Mouse (Mus musculus): ENCODE measurements around the gene Sez6. TPM values are rescaled to one million over a fixed set of nuclear protein-coding genes. Genes with fewer than 3 reads are reported as not detected.

Gene Sez6
- 110 TPM in 2 replicates for polyA plus RNA-seq (2014; fragmentation: Nextera tagmentation; extraction: Ambion mirVana)

- peak; percentile 84 for DNase-seq (ENCODE audit: low spot score)
These were observed at the start of gene Sez6 for GRCm38 (mm10) chr11:77930751-77931540. TSS of gene Sez6 (plus strand) at chr11:77930800.

GRCm38 (mm10) chr11:77884524-77885245 lies 45.9 kb upstream of the Sez6 start:
- DNase-seq (ENCODE audit: low spot score) (no peak), ATAC-seq (ENCODE audit: low FRiP score) (no peak)
- no peaks in the 10 kb centered on the region for H3K9me3 ChIP-seq (ENCODE audit: control insufficient read depth, low read length)
- H3K4me1 ChIP-seq (replicated peaks; ENCODE audit: control insufficient read depth, insufficient read depth, low read length), result peaks cover 41% of the 10 kb centered on the region
- WGBS, result 26% methylated on average over 10 of the region's 10 CpGs
- H3K9ac ChIP-seq, result no peak overlapping the region
- H3K27ac ChIP-seq, result peak overlapping the region; percentile 92; the same call in 1 of the 2 replicates
- H3K4me3 ChIP-seq (replicated peaks; ENCODE audit: low read length), result no peak overlapping the region
- H3K27me3 ChIP-seq (ENCODE audit: control insufficient read depth, insufficient read depth, low read length), result peaks cover 9% of the 10 kb centered on the region; the same call in 1 of the 2 replicates
- no peaks in the 10 kb centered on the region for H3K36me3 ChIP-seq (replicated peaks; ENCODE audit: control insufficient read depth, insufficient read depth)
- no peak overlapping the region for H3K4me2 ChIP-seq (replicated peaks)

More at GRCm38 (mm10) chr11:77930751-77931540, at the start of gene Sez6:
- Histone ChIP-seq H3K4me2 (replicated peaks) (peak within 1 kb of the TSS; percentile 87), H3K4me3 (replicated peaks; ENCODE audit: low read length) (peak within 1 kb of the TSS; percentile 81), H3K4me1 (replicated peaks; ENCODE audit: control insufficient read depth, insufficient read depth, low read length) (peaks cover 57% of the 10 kb centered on the region), H3K9me3 (ENCODE audit: control insufficient read depth, low read length) (no peaks in the 10 kb centered on the region), H3K9ac (peak within 1 kb of the TSS; percentile 95), H3K27ac (peak within 1 kb of the TSS; percentile 94), H3K27me3 (ENCODE audit: control insufficient read depth, insufficient read depth, low read length) (peaks cover 12% of the 10 kb centered on the region), H3K36me3 (replicated peaks; ENCODE audit: control insufficient read depth, insufficient read depth) (no peaks in the 10 kb centered on the region)
- WGBS, result under 1% methylated on average over 78 of the region's 94 CpGs
- peak; percentile 74 for ATAC-seq (ENCODE audit: low FRiP score)

GRCm38 (mm10) chr11:77885246-77885575 lies 45.4 kb upstream of the Sez6 start:
- Histone ChIP-seq H3K27me3 (ENCODE audit: control insufficient read depth, insufficient read depth, low read length) (peaks cover 9% of the 10 kb centered on the region; the same call in 1 of the 2 replicates), H3K4me1 (replicated peaks; ENCODE audit: control insufficient read depth, insufficient read depth, low read length) (peaks cover 41% of the 10 kb centered on the region), H3K9me3 (ENCODE audit: control insufficient read depth, low read length) (no peaks in the 10 kb centered on the region), H3K27ac (peak overlapping the region; percentile 92), H3K9ac (no peak overlapping the region), H3K36me3 (replicated peaks; ENCODE audit: control insufficient read depth, insufficient read depth) (no peaks in the 10 kb centered on the region), H3K4me2 (replicated peaks) (no peak overlapping the region), H3K4me3 (replicated peaks; ENCODE audit: low read length) (no peak overlapping the region)
- 20% methylated on average over 8 of the region's 8 CpGs for WGBS
- DNase-seq (ENCODE audit: low spot score) (no peak), ATAC-seq (ENCODE audit: low FRiP score) (0 out of 2 replicates have a peak, but pooled peaks have one; percentile 39)

- Histone ChIP-seq H3K4me1 (replicated peaks; ENCODE audit: control insufficient read depth, insufficient read depth, low read length) (peaks cover 57% of the 10 kb centered on the region), H3K36me3 (replicated peaks; ENCODE audit: control insufficient read depth, insufficient read depth) (no peaks in the 10 kb centered on the region), H3K27me3 (ENCODE audit: control insufficient read depth, insufficient read depth, low read length) (peaks cover 6% of the 10 kb centered on the region; the same call in 1 of the 2 replicates), H3K4me2 (replicated peaks) (peak overlapping the region; percentile 33), H3K9me3 (ENCODE audit: control insufficient read depth, low read length) (no peaks in the 10 kb centered on the region), H3K4me3 (replicated peaks; ENCODE audit: low read length) (no peak overlapping the region), H3K27ac (peak overlapping the region; percentile 92), H3K9ac (peak overlapping the region; percentile 46)
- ATAC-seq (ENCODE audit: low FRiP score) (peak; percentile 64; the same call in 1 of the 2 replicates), DNase-seq (ENCODE audit: low spot score) (peak; percentile 63)
- whole genome bisulfite sequencing, result 15% methylated on average over 17 of the region's 17 CpGs
These were observed 43.1 kb upstream of the Sez6 start for GRCm38 (mm10) chr11:77887373-77887960.

GRCm38 (mm10) chr11:77888846-77889245 lies 41.8 kb upstream of the Sez6 start:
- no peak for ATAC-seq (ENCODE audit: low FRiP score)
- 90% methylated on average over 5 of the region's 5 CpGs for whole genome bisulfite sequencing
- Histone ChIP-seq H3K36me3 (replicated peaks; ENCODE audit: control insufficient read depth, insufficient read depth) (no peaks in the 10 kb centered on the region), H3K4me1 (replicated peaks; ENCODE audit: control insufficient read depth, insufficient read depth, low read length) (peaks cover 71% of the 10 kb centered on the region), H3K4me3 (replicated peaks; ENCODE audit: low read length) (no peak overlapping the region), H3K27me3 (ENCODE audit: control insufficient read depth, insufficient read depth, low read length) (no peaks in the 10 kb centered on the region), H3K27ac (peak overlapping the region; percentile 53; the same call in 1 of the 2 replicates), H3K9ac (no peak overlapping the region), H3K9me3 (ENCODE audit: control insufficient read depth, low read length) (no peaks in the 10 kb centered on the region), H3K4me2 (replicated peaks) (no peak overlapping the region)
- DNase-seq (ENCODE audit: low spot score), result no peak

GRCm38 (mm10) chr11:77889484-77889883 lies 41.1 kb upstream of the Sez6 start:
- Histone ChIP-seq H3K4me2 (replicated peaks) (no peak overlapping the region), H3K27ac (no peak overlapping the region), H3K4me1 (replicated peaks; ENCODE audit: control insufficient read depth, insufficient read depth, low read length) (peaks cover 71% of the 10 kb centered on the region), H3K9me3 (ENCODE audit: control insufficient read depth, low read length) (no peaks in the 10 kb centered on the region), H3K27me3 (ENCODE audit: control insufficient read depth, insufficient read depth, low read length) (no peaks in the 10 kb centered on the region), H3K36me3 (replicated peaks; ENCODE audit: control insufficient read depth, insufficient read depth) (no peaks in the 10 kb centered on the region), H3K9ac (no peak overlapping the region), H3K4me3 (replicated peaks; ENCODE audit: low read length) (no peak overlapping the region)
- WGBS, result 35% methylated on average over 1 of the region's 2 CpGs
- ATAC-seq (ENCODE audit: low FRiP score), result no peak
- no peak for DNase-seq (ENCODE audit: low spot score)

- no peak overlapping the region for H3K4me2 ChIP-seq (replicated peaks)
- H3K4me1 ChIP-seq (replicated peaks; ENCODE audit: control insufficient read depth, insufficient read depth, low read length), result peaks cover 68% of the 10 kb centered on the region
- no peaks in the 10 kb centered on the region for H3K9me3 ChIP-seq (ENCODE audit: control insufficient read depth, low read length)
- H3K27me3 ChIP-seq (ENCODE audit: control insufficient read depth, insufficient read depth, low read length), result no peaks in the 10 kb centered on the region
- ATAC-seq (ENCODE audit: low FRiP score), result no peak
- no peaks in the 10 kb centered on the region for H3K36me3 ChIP-seq (replicated peaks; ENCODE audit: control insufficient read depth, insufficient read depth)
- 0 out of 2 replicates have a peak overlapping the region, but pooled peaks have one; percentile 29 for H3K27ac ChIP-seq
- DNase-seq (ENCODE audit: low spot score), result no peak
- H3K9ac ChIP-seq, result no peak overlapping the region
- H3K4me3 ChIP-seq (replicated peaks; ENCODE audit: low read length), result no peak overlapping the region
- 42% methylated on average over 2 of the region's 2 CpGs for WGBS
These were observed 39.8 kb upstream of the Sez6 start for GRCm38 (mm10) chr11:77890648-77891258.

GRCm38 (mm10) chr11:77892883-77893282 lies 37.7 kb upstream of the Sez6 start:
- Histone ChIP-seq H3K36me3 (replicated peaks; ENCODE audit: control insufficient read depth, insufficient read depth) (no peaks in the 10 kb centered on the region), H3K27ac (peak overlapping the region; percentile 79), H3K4me3 (replicated peaks; ENCODE audit: low read length) (no peak overlapping the region), H3K4me2 (replicated peaks) (peak overlapping the region; percentile 20), H3K9me3 (ENCODE audit: control insufficient read depth, low read length) (no peaks in the 10 kb centered on the region), H3K4me1 (replicated peaks; ENCODE audit: control insufficient read depth, insufficient read depth, low read length) (peaks cover 68% of the 10 kb centered on the region), H3K27me3 (ENCODE audit: control insufficient read depth, insufficient read depth, low read length) (no peaks in the 10 kb centered on the region), H3K9ac (no peak overlapping the region)
- ATAC-seq (ENCODE audit: low FRiP score) (no peak), DNase-seq (ENCODE audit: low spot score) (no peak)
- 9% methylated on average over 5 of the region's 5 CpGs for WGBS

Data from hindbrain, embryonic 14.5 days (tissue).